Mouse (Mus musculus) lung, embryonic 15.5 days (tissue): Measurements from ENCODE around the gene Mn1. TPM values are rescaled to one million over a fixed set of nuclear protein-coding genes. Genes with fewer than 3 reads are reported as not detected.

Source experiments
- ATAC-seq: fragments of 200-750 bp; cut with Nextera tagmentation; 2 replicates; pipeline ENCODE4 v1.8.0; 2017; ENCODE audit warnings: moderate number of reproducible peaks, borderline replicate concordance; ENCODE audit not compliant: low FRiP score, low TSS enrichment; ENCODE audit errors: extremely low read depth
- H3K27ac ChIP-seq: fragments of 300-500 bp; sonication (generic); 2 replicates; pipeline ENCODE4 v1.5.1; 2015; ENCODE audit warnings: moderate library complexity, mild to moderate bottlenecking, inconsistent platforms
- H3K27me3 ChIP-seq: fragments of 300-500 bp; sonication (generic); 2 replicates; pipeline ENCODE4 v1.6.1; 2015; ENCODE audit warnings: inconsistent platforms
- H3K36me3 ChIP-seq: fragments of 300-500 bp; sonication (generic); 2 replicates; pipeline ENCODE4 v1.6.1; 2015; ENCODE audit warnings: inconsistent platforms
- H3K4me1 ChIP-seq: fragments of 300-500 bp; sonication (generic); 2 replicates; pipeline ENCODE4 v1.6.1; 2015; ENCODE audit warnings: inconsistent platforms
- H3K4me2 ChIP-seq: fragments of 300-500 bp; sonication (generic); 2 replicates; pipeline ENCODE4 v1.6.1; 2015; ENCODE audit warnings: inconsistent platforms, mild to moderate bottlenecking, moderate library complexity
- H3K4me3 ChIP-seq: fragments of 300-500 bp; sonication (generic); 2 replicates; pipeline ENCODE4 v1.5.1; 2015; ENCODE audit warnings: mild to moderate bottlenecking, inconsistent platforms
- H3K9ac ChIP-seq: fragments of 300-500 bp; sonication (generic); 2 replicates; pipeline ENCODE4 v1.6.1; 2015; ENCODE audit warnings: inconsistent platforms
- H3K9me3 ChIP-seq: fragments of 300-500 bp; sonication (generic); 2 replicates; pipeline ENCODE4 v1.6.1; 2016; ENCODE audit warnings: inconsistent platforms
- WGBS: fragments of 180-500 bp; shearing (Covaris S2); methylation state at CpG from one replicate; pipeline ENCODE4 v1.1.7; 2015; 5-methylcytosine and 5-hydroxymethylcytosine counted together
- polyA plus RNA-seq: library from polyadenylated mRNA; unstranded; fragments of >200 nt; fragmentation: Nextera tagmentation; extraction: Ambion mirVana; gene quantifications from 2 replicates; pipeline ENCODE4 v1.2.1, GENCODE M21; 2015

Mn1 gene
- polyA plus RNA-seq, 1 experiment from 2014 or later = 9.0 TPM

- no peak for ATAC-seq
- no peak overlapping the region for H3K4me3 ChIP-seq
- H3K9ac ChIP-seq = no peak overlapping the region
- no peaks in the 10 kb centered on the region for H3K9me3 ChIP-seq
- H3K27ac ChIP-seq = peak overlapping the region; percentile 66; the same call in 1 of the 2 replicates
- H3K4me2 ChIP-seq = peak overlapping the region; percentile 8; the same call in 1 of the 2 replicates
- WGBS = 72% methylated on average over 9 of the region's 9 CpGs
- no peaks in the 10 kb centered on the region for H3K27me3 ChIP-seq
- H3K36me3 ChIP-seq = no peaks in the 10 kb centered on the region
- H3K4me1 ChIP-seq = peaks cover 6% of the 10 kb centered on the region; the same call in 1 of the 2 replicates
Observed at GRCm38 (mm10) chr5:111466429-111466828, 49.3 kb downstream of the Mn1 start.

GRCm38 (mm10) chr5:111467699-111468098 is 50.5 kb downstream of the Mn1 start:
- H3K9ac ChIP-seq = no peak overlapping the region
- H3K4me1 ChIP-seq = peaks cover 6% of the 10 kb centered on the region; the same call in 1 of the 2 replicates
- H3K27ac ChIP-seq = no peak overlapping the region
- 55% methylated on average over 5 of the region's 5 CpGs for WGBS
- H3K27me3 ChIP-seq = no peaks in the 10 kb centered on the region
- H3K4me3 ChIP-seq = no peak overlapping the region
- no peak overlapping the region for H3K4me2 ChIP-seq
- H3K9me3 ChIP-seq = no peaks in the 10 kb centered on the region
- no peaks in the 10 kb centered on the region for H3K36me3 ChIP-seq
- no peak for ATAC-seq

- WGBS = 40% methylated on average over 7 of the region's 7 CpGs
- Histone ChIP-seq H3K4me2 (no peak overlapping the region), H3K27ac (no peak overlapping the region), H3K4me3 (no peak overlapping the region), H3K36me3 (no peaks in the 10 kb centered on the region), H3K9me3 (no peaks in the 10 kb centered on the region), H3K27me3 (no peaks in the 10 kb centered on the region), H3K4me1 (peaks cover 6% of the 10 kb centered on the region; the same call in 1 of the 2 replicates), H3K9ac (no peak overlapping the region)
- no peak for ATAC-seq
Observed at GRCm38 (mm10) chr5:111469195-111469882, 52.2 kb downstream of the Mn1 start.

GRCm38 (mm10) chr5:111470875-111471274 is 53.7 kb downstream of the Mn1 start:
- Histone ChIP-seq H3K9ac (no peak overlapping the region), H3K4me1 (peaks cover 1% of the 10 kb centered on the region; the same call in 1 of the 2 replicates), H3K4me3 (no peak overlapping the region), H3K9me3 (no peaks in the 10 kb centered on the region), H3K4me2 (no peak overlapping the region), H3K27ac (no peak overlapping the region), H3K36me3 (no peaks in the 10 kb centered on the region), H3K27me3 (no peaks in the 10 kb centered on the region)
- no peak for ATAC-seq
- 95% methylated on average over 4 of the region's 4 CpGs for WGBS

GRCm38 (mm10) chr5:111473425-111473824 is 56.3 kb downstream of the Mn1 start:
- Histone ChIP-seq H3K36me3 (no peaks in the 10 kb centered on the region), H3K4me2 (no peak overlapping the region), H3K4me3 (no peak overlapping the region), H3K27ac (no peak overlapping the region), H3K27me3 (no peaks in the 10 kb centered on the region), H3K9ac (no peak overlapping the region), H3K9me3 (no peaks in the 10 kb centered on the region), H3K4me1 (no peaks in the 10 kb centered on the region)
- no peak for ATAC-seq
- 54% methylated on average over 11 of the region's 11 CpGs for WGBS

- no peaks in the 10 kb centered on the region for H3K27me3 ChIP-seq
- no peaks in the 10 kb centered on the region for H3K4me1 ChIP-seq
- WGBS = 73% methylated on average over 5 of the region's 5 CpGs
- H3K36me3 ChIP-seq = no peaks in the 10 kb centered on the region
- no peak overlapping the region for H3K9ac ChIP-seq
- no peak overlapping the region for H3K4me3 ChIP-seq
- H3K4me2 ChIP-seq = no peak overlapping the region
- H3K9me3 ChIP-seq = no peaks in the 10 kb centered on the region
- H3K27ac ChIP-seq = no peak overlapping the region
- ATAC-seq = no peak
Observed at GRCm38 (mm10) chr5:111475721-111476120, 58.6 kb downstream of the Mn1 start.

- WGBS = 80% methylated on average over 6 of the region's 6 CpGs
- H3K27me3 ChIP-seq = no peaks in the 10 kb centered on the region
- H3K27ac ChIP-seq = no peak overlapping the region
- no peak overlapping the region for H3K4me2 ChIP-seq
- H3K36me3 ChIP-seq = no peaks in the 10 kb centered on the region
- H3K4me1 ChIP-seq = no peaks in the 10 kb centered on the region
- no peak overlapping the region for H3K4me3 ChIP-seq
- H3K9ac ChIP-seq = no peak overlapping the region
- no peak for ATAC-seq
- H3K9me3 ChIP-seq = no peaks in the 10 kb centered on the region
Observed at GRCm38 (mm10) chr5:111476141-111476540, 59.0 kb downstream of the Mn1 start.

GRCm38 (mm10) chr5:111485907-111486306 is 68.7 kb downstream of the Mn1 start:
- 58% methylated on average over 4 of the region's 4 CpGs for WGBS
- H3K36me3 ChIP-seq = no peaks in the 10 kb centered on the region
- no peak overlapping the region for H3K9ac ChIP-seq
- no peak overlapping the region for H3K4me2 ChIP-seq
- no peaks in the 10 kb centered on the region for H3K4me1 ChIP-seq
- no peaks in the 10 kb centered on the region for H3K9me3 ChIP-seq
- H3K27me3 ChIP-seq = no peaks in the 10 kb centered on the region
- H3K4me3 ChIP-seq = no peak overlapping the region
- ATAC-seq = no peak
- no peak overlapping the region for H3K27ac ChIP-seq

GRCm38 (mm10) chr5:111489022-111489616 is 72.0 kb downstream of the Mn1 start:
- no peak overlapping the region for H3K4me3 ChIP-seq
- H3K27me3 ChIP-seq = no peaks in the 10 kb centered on the region
- ATAC-seq = no peak
- H3K9me3 ChIP-seq = no peaks in the 10 kb centered on the region
- no peak overlapping the region for H3K9ac ChIP-seq
- WGBS = 48% methylated on average over 7 of the region's 7 CpGs
- H3K36me3 ChIP-seq = no peaks in the 10 kb centered on the region
- H3K4me2 ChIP-seq = no peak overlapping the region
- no peak overlapping the region for H3K27ac ChIP-seq
- H3K4me1 ChIP-seq = no peaks in the 10 kb centered on the region

GRCm38 (mm10) chr5:111490599-111490998 is 73.4 kb downstream of the Mn1 start:
- Histone ChIP-seq H3K36me3 (no peaks in the 10 kb centered on the region), H3K27ac (no peak overlapping the region), H3K9ac (no peak overlapping the region), H3K4me3 (no peak overlapping the region), H3K4me1 (no peaks in the 10 kb centered on the region), H3K9me3 (no peaks in the 10 kb centered on the region), H3K4me2 (no peak overlapping the region), H3K27me3 (no peaks in the 10 kb centered on the region)
- 51% methylated on average over 4 of the region's 4 CpGs for WGBS
- no peak for ATAC-seq

GRCm38 (mm10) chr5:111491485-111491884 is 74.3 kb downstream of the Mn1 start:
- no peaks in the 10 kb centered on the region for H3K9me3 ChIP-seq
- no peaks in the 10 kb centered on the region for H3K4me1 ChIP-seq
- no peak overlapping the region for H3K9ac ChIP-seq
- no peak overlapping the region for H3K4me3 ChIP-seq
- H3K27me3 ChIP-seq = no peaks in the 10 kb centered on the region
- no peak for ATAC-seq
- H3K27ac ChIP-seq = no peak overlapping the region
- 61% methylated on average over 1 of the region's 1 CpGs for WGBS
- no peak overlapping the region for H3K4me2 ChIP-seq
- no peaks in the 10 kb centered on the region for H3K36me3 ChIP-seq

GRCm38 (mm10) chr5:111500036-111500435 is 82.9 kb downstream of the Mn1 start:
- Histone ChIP-seq H3K9ac (no peak overlapping the region), H3K4me2 (no peak overlapping the region), H3K36me3 (no peaks in the 10 kb centered on the region), H3K9me3 (no peaks in the 10 kb centered on the region), H3K4me1 (no peaks in the 10 kb centered on the region), H3K27me3 (no peaks in the 10 kb centered on the region; the same call in 1 of the 2 replicates), H3K27ac (no peak overlapping the region), H3K4me3 (no peak overlapping the region)
- no peak for ATAC-seq
- 51% methylated on average over 3 of the region's 3 CpGs for whole genome bisulfite sequencing
